Mouse (Mus musculus) gonadal fat pad, adult 2 months (tissue): ENCODE measurements around the gene Fto. TPM values are rescaled to one million over a fixed set of nuclear protein-coding genes. Genes with fewer than 3 reads are reported as not detected.

ENCODE experiments used
- DNase-seq: peaks from one replicate; pipeline ENCODE4 v3.0.0-alpha.2; 2012; ENCODE audit warnings: low read depth
- polyA plus RNA-seq: library from polyadenylated mRNA; depleted of rRNA; stranded (reverse); fragments of >200 nt; gene quantifications from 2 replicates; pipeline ENCODE4 v1.2.3, GENCODE M21; 2012

Fto gene
- polyA plus RNA-seq, 1 experiment = 37.7 TPM

DNA sequence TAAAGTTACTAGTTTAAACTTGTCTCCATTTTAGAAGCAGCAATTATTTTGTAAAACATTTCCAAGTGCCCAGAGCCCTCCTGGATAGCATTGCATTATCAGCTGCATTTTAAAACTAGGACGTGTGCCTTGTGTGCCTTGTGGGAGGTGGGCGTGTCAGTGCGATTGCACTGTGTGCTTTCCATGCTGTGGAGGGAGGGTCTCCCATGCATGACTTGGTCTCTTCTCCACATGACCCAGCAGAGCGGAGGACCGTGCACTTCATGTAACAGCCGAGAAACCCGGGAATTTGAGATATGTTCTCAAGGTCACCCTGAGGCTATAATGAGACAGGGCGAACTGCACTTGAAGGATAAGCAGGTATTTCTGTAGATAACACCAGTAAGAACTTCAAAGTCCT, 347.6 kb downstream of the Fto start:
- no peak for DNase-seq

DNA sequence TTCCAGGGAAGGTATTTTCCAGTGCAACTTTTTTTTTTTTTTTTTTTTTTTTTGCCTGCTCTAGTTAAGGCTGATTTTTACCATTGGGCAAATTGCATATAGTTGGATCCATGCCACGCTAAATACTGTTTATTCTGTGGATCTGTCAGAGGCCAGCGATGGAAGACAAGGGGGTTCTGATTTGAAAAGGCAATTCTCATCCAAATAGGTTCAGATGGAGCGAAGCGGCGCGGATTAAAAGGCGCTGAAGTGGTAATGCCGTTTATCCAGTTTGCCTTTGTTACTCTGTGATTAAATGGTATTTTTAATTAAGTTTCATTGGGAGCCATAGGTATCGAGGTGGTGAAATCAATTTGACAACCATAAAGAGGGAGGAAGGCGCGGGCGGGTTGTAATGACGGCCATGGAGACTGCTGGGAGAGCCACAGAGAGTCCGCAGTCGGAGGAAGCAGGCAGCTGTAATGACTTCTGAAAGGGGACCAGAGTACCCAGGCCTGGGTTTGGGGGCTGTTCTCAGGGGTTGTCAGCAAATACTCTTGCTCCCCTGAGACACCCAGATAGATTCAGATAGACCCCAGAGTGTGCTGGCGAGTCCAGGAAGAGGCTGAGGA, 356.2 kb downstream of the Fto start:
- no peak for DNase-seq

DNA sequence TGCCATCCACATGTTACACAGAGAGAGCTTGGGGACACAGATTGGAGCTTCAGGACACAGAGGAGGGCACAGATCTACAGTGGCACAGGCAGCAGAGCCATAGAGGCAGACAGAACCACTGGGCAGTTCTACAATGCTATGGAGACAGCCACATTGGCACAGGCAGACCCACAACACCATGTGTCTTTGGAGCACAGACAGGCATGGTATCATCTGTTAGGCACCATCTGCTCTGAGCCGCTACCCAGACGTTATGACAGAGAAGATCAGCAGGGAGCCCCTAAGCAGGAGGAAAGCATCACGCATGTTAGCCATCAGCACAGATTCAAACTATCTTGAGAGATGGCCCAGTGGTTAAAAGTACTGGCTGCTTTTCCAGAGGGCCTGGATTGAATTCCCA, 363.6 kb downstream of the Fto start:
- no peak for DNase-seq

DNA sequence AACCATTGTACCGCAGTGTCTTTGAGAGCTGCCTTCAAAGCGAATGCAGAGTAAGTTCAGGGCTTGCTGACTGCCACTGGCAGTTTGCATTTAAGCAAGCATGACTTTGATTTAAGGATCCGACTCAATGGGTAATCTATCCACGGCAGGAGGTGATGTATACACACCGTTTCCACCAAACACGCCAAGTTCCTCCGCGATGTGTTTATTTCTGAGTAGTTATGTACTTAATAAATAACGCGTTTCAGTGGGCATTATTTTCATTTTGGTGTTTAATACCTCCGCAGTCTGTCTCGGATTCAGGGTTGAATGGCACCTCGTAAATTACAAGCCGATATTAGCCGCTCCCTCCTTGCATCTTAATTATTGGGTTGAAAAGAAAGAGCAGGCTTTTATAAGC, 366.1 kb downstream of the Fto start:
- DNase-seq = no peak

DNA sequence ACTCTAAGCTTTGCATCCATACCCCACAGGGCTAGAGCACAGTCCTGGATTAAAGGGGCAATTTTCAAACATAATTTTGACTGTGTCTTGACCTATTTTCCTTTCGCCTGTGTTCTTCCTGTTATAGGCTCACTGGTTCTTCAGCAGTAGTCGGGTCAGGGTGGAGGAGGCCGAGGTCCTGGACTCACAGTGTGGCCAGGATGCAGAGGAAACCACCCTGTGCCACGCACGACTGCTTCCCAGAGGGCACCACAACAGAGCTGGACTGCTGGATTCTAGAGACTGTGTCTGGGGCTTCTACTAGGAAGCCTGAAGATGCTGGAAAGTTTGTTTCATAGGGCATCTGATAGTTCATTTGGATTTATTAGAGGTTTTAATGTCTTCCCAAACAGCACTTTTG, 366.8 kb downstream of the Fto start:
- no peak for DNase-seq

DNA sequence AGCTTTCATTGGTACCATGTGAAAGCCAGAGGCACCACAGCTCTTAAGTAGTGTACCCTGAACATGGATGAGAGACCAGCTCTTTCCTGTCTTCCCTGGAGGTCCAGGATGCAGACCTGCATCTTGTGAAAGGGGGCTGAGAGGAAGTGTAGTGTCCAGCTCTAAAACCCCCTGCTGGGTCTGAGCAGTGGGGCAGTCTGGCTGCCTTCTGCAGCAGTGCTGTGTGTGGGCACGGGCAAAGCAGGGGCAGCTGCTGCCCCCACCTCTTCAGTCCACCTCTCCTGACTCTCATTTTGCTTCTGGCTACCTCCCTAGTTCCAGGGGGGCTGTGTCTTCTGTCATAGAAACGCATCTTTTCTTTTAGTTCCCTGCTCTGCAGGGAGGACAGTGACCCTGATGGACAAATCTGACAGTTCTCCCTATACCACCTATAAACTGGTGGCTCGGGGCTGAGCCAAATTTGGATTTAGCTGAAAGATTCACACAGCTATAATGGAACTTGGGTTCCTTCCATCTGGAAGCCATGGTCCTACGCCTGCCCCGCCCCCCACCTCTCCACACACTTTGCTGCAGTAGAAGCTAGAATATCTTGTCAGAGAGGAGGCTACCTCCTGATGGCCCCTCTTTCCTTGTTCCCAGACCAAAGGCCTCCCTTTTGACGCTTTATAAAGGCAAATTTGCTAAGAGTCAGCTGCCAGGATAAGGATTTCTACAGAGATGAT, 371.4 kb downstream of the Fto start:
- DNase-seq = no peak

DNA sequence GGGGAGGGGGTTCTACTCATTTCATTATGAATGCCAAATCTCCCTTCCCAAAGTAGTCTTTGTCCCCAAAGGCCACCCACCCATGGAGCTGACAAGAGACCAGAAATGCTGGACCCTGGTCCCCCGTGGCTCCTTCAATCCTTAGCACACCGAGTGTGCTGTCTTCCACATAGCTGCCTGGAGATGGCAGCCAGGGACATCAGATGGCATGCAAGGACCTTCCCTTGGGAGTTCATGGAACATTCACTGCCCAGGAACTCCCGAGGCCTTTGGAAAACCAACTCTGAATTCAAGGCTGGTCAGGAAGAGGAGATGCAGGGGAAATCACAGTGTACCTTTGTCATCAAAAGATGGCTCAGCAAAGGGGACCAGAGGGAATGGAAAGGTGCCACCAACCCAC, 372.1 kb downstream of the Fto start:
- no peak for DNase-seq

DNA sequence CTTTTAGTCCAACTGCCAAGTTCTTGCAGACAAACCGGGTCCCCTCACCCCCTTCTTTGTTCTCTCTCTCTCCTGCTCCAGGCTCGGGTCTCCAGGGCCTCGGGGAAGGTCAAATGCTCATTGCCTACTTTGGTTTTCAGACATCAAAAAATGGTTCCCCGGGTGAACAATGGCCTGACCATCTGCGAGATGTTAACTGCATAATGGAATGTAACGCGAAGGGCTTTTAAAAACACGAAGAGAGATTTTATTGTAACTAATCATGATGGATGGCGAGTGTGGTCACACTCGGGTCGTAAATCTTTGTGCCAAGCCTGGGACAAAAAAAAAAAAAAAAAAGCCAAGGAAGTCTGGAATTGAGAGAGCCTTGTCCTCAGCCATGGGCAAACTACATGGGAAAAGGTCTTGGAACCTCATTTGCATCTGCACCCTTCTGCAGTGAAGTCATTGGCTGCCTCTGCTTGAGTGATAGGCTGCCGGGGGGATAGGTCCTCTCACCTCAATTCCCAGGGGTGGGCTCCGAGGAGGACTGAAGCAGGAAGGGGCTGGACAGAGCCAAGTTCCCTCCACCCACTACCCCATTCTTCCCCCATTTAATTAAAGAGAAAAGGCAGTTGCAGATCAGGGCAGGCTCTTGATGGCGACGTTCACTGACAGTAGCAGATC, 378.9 kb downstream of the Fto start:
- no peak for DNase-seq

DNA sequence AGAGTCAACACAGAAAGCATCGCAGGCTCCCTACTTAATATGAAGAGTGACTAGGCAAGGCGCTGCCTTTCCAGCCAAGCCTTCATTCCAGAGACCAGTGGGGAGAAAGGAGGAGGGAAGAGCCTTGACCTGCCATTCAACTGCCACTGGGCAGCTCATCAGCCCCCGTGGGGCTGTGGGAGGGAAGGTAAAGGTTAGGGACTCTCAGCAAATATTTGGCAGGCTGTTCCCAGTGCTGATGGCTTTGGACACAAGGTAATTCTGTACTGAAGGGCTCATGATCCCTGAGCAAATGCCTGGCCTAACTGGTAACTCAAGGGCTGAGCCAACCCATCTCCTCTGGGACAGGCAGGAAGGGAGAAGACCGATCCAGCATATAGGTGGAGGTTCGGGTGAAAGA, 393.2 kb downstream of the Fto start:
- no peak for DNase-seq

DNA sequence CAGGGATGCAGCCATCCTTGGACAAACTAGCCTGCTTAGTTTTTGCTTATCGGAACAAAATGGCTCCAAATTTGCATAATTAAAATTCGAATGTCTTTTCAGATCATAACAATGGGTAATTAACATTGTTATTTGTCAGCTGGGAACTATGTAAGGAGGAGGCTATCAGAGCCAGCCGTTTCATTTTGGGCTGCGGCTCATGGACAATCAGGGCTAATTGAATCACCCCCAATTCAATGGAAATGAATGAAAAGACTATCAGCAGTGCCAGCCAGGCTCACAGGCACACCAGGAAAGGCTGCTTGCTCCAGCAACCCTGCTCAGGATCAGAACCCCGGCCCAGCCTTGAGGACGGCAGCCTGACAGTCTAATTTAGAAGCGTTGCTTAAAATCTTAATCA, 395.3 kb downstream of the Fto start:
- no peak for DNase-seq

DNA sequence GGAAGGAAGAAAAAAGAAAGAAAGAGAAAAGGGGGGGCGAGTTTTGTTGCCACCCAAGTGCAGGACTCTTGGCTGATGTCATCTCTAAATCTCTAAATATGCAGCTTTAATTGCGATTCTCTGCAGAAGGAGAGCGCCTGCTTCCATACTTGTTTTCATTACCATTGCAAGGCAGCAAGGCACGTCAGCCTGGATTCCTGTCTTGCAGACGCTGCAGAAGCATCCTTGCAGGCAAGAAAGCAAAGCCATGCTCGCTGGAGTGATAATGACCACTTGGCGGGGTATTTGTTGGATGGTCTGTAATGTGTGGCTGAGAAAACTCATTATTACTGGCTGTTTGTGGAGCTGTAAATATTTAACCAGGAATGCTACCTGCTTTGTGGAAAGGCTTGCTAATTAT, 396.4 kb downstream of the Fto start:
- DNase-seq = no peak

DNA sequence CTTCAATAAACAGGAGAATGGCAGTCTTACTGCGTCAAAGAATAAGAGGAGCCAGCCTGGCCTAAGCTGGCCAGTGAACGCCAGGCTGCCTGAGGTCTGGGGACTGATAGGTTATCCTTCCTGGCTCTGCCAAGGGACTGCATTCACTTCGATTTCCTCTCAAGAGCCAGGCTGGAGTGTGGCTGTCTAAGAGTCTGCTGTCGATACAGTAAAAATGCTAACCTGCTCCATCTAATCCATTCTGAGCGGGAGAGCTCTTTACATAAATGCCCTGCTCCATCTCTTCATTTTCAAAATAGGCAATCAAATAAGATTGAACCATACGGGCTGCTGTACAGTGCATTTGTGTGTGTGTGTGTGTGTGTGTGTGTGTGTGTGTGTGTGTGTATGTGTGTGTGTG, 397.9 kb downstream of the Fto start:
- DNase-seq = no peak

DNA sequence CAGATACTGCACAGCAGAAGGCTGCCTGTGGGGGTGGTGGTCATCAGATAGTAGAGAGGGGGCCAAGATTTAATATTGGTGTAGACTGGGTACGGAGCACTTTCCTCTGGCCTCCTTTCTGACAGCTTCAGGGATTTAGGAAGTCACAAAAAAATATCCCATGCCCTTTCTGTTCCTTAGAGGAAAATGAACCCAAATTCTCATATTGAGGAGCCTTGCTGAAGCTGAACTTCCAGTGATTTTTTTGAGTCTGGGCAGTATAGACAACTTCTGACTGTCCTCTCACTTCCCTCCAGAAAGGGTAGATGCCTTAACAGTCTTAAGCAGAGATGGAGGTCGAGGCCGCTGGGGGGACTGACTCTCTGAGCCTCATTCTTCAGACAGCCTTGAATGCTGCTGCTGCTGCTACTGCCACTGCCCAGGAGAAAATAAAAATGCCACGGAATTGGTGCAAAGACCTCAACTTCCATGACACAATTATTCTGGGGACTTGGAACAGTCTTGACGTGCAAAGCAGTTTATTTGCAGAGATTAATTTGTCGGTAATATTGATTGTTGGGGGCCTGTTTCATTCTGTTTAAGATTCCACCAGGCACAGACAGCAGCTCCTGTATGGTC, 398.8 kb downstream of the Fto start:
- DNase-seq = no peak

DNA sequence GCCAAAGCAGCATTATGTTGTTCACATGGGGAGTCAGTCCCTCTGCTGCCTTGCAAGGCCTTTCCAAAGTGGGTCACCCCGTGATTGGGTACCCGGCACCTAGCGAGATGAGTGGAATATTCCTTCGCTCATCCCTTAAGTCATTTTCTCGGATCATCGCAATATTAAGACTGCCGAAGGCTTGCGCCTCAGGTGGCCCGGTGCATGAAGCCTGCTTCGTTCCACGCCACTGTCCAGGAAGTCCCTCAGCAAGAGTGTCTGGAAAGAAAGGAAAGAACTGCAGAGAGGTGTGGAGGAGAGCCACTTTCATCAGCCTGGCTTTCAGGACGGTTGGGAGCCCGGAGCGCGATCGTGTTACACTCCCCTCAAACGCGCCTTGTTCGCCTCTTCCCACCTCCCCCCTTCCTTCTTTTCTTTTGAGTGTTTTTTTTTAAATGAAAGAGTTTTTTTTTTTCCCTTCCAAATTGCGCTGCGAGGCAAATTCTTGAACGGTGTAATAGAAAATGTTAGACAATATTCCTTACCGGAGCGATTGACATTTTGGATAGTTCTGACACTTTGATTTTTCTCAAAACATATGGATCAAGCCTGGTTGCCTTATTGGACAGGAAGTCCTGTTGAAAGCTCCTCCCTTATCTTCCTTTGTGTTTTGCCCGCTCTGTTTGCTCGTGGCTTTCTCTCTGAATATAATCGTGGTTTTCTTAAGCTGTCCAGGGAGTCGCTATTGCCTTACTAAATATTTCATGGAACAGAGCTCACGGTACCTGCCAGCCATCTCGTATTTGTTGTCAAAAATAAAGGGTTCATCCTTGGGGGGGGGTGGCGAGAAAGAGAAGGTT, 399.6 kb downstream of the Fto start:
- DNase-seq = no peak

DNA sequence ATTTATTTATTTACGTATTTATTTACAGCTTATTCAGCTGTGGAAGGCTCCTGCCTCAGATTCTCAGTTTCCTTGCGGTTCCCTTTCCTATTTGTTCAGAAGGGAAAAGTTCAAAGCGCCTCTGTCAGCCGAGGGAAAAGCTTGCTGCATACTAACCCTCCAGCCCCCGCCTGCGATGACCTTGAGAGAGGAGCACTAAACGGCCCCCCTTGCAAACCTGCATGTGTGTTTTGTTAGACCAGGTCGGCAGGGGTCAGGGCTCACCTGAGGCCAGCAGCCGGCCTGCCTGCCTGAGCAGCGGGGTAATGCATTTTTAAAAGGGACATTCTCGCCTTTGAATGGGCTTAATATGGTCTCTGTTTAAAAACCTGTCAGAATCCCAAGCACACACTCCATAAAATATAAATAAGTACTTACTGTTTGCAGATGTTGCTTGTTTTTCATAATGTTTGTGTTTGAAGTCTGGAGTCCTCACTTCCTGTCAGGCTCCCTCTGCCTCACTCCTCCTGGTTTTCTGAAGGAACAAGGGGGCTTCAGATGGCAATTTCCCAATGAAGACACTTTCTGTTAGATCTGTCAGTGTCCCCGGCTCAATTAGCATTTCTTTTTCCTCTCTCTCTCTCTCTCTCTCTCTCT, 400.5 kb downstream of the Fto start:
- no peak for DNase-seq

DNA sequence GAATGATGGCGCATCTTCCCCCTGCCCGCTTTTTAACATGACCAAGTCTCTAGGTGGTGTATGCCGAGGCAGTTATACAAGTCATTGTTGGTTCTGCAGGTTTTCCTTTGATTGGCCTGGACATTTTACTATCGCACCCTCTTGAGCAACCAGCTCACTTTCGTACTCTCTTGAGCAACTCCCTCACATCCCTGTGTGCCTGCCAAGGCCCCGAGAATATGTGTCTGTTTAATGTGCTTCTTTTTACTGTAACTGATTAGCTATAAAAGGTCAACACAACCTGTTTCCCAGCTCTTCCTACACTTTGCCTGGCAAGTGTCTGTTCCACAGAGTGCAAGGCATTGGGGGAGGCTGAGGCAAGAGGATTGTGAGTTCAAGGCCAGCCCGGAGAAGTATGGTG, 401.4 kb downstream of the Fto start:
- DNase-seq = peak; percentile 64

DNA sequence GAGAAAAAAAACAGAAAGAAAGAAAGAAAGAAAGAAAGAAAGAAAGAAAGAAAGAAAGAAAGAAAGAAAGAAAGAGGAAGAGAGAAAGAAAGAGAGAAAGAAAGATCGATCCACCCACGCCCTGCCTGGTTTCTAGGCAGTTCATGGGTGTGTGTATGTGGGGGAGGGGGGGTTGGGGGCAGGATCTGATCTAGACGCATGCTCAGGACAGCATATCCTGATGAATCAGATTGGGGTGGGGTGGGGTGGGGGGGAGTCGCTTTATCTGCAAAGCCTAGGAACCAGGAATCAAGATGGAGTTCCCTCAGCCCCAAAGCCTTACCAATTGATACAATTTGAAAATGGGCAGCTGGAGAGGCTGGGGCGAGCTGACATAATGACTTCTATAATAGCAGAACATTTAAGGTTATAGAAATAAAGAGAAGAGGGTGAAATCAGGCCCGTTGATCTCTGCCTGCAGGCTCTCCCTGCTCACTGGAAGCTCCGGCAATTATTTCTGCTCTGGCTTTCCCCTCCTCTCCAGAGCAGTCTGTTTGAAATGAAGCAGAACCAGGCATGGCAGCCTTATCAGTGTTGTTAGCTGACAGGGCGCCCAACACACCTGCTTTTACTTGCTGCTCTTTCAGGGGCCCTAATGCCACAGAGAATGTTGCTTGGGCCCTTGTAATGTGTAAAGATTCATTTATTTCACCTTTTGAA, 402.2 kb downstream of the Fto start:
- no peak for DNase-seq
